Mouse (Mus musculus) kidney, postnatal 36 days (tissue): ENCODE results near the gene Dlgap4.

Experiments used
- DNase-seq, 2 experiments: peaks; one replicate each; pipeline ENCODE4 v3.0.0; 2021 to 2022; ENCODE audit warnings: mixed read lengths in 2 of 2

The Dlgap4 gene

DNA sequence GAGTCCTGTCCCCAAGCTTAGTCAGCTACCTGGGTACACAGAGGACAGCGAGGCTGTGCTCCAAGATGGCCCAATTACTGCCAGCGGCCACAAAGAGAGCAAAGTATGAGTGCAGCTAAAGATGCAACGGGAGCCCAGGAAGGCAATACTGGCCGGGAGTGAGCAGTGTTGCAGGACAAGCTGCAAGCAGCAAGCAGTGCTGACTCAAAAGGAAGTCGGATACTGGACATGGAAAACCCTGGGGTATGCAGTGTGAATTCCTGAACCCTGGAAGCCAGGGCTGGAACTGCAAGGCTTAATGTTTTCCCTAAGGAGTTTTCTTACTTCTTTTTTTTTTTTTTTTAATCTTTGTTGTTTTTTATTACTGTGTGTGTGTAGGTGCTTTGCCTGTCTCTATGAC lies 198.1 kb downstream of the Dlgap4 start:
- DNase-seq: peak; percentile 5 to 15
